Comparison of ENCODE assay signal across 11 mouse cellular contexts in genomic region chr15:85975746-85976145, GRCm38 (mm10). TPM values are rescaled to one million over a fixed set of nuclear protein-coding genes. Genes with fewer than 3 reads are reported as not detected.
DNase-seq lines count a peak whose midpoint lies in the region; ATAC-seq lines count a peak whose summit lies in the region.
"Had no signal": no experiment of that assay in that cellular context is flagged by ENCODE, and none has a peak within 500 bp of the region (broad histone marks: within the 10 kb centered on the region; RNA-seq: fewer than 3 reads in every experiment).

No protein-coding gene starts in this region.

- no peak overlapping the region for H3K27ac ChIP-seq in neural tube, embryonic 12.5 days
- H3K27ac ChIP-seq in hindbrain, embryonic 16.5 days (ENCODE audit: low read depth, low read length), result peak overlapping the region; percentile 29; the same call in 1 of the 2 replicates
- H3K27ac ChIP-seq: stomach, postnatal 0 days had no signal

- H3K36me3 ChIP-seq in neural tube, embryonic 12.5 days, result peaks cover 9% of the 10 kb centered on the region; the same call in 1 of the 2 replicates
- no peaks in the 10 kb centered on the region for H3K36me3 ChIP-seq in hindbrain, embryonic 16.5 days (ENCODE audit: control insufficient read depth, insufficient read depth, low read length)
- H3K36me3 ChIP-seq: limb, embryonic 15.5 days had no signal

- no peaks in the 10 kb centered on the region for H3K27me3 ChIP-seq in neural tube, embryonic 12.5 days (replicated peaks)
- no peaks in the 10 kb centered on the region for H3K27me3 ChIP-seq in hindbrain, embryonic 16.5 days (replicated peaks; ENCODE audit: control insufficient read depth, insufficient read depth, low read length)
- H3K27me3 ChIP-seq: limb, embryonic 15.5 days had no signal

- H3K9ac ChIP-seq in neural tube, embryonic 12.5 days, result no peak overlapping the region
- no peak overlapping the region for H3K9ac ChIP-seq in hindbrain, embryonic 16.5 days (ENCODE audit: low read depth, low read length)
- H3K9ac ChIP-seq: limb, embryonic 15.5 days had no signal

- H3K4me1 ChIP-seq in neural tube, embryonic 12.5 days, result peaks cover 31% of the 10 kb centered on the region
- H3K4me1 ChIP-seq in hindbrain, embryonic 16.5 days (ENCODE audit: control insufficient read depth, insufficient read depth, low read depth, low read length), result peaks cover 20% of the 10 kb centered on the region

- no peaks in the 10 kb centered on the region for H3K9me3 ChIP-seq in neural tube, embryonic 12.5 days
- no peaks in the 10 kb centered on the region for H3K9me3 ChIP-seq in hindbrain, embryonic 16.5 days (ENCODE audit: control insufficient read depth, low read length)
- H3K9me3 ChIP-seq: limb, embryonic 15.5 days had no signal

- peak overlapping the region; percentile 23; the same call in 1 of the 2 replicates for H3K4me2 ChIP-seq in neural tube, embryonic 12.5 days (replicated peaks)
- 0 out of 2 replicates have a peak overlapping the region, but pooled peaks have one; percentile 4 for H3K4me2 ChIP-seq in hindbrain, embryonic 16.5 days (ENCODE audit: low read length)
- H3K4me2 ChIP-seq: limb, embryonic 15.5 days had no signal

- intact Hi-C loops in heart, postnatal 14 days (cut with DNase I), result no loop called here

- WGBS in neural tube, embryonic 12.5 days, result 34% methylated on average over 16 of the region's 16 CpGs
- WGBS in hindbrain, embryonic 16.5 days, result 27% methylated on average over 16 of the region's 16 CpGs

- ATAC-seq in cerebellum, adult (ENCODE audit: insufficient number of reproducible peaks, low FRiP score, low TSS enrichment), result no peak
- no peak for ATAC-seq in neural tube, embryonic 12.5 days (ENCODE audit: low FRiP score, low read depth)
- no peak for ATAC-seq in hindbrain, embryonic 16.5 days
- no peak for ATAC-seq in inflammation-experienced regulatory T-cells, adult 6 months
- ATAC-seq: intestine, embryonic 16.5 days had no signal

- no peak overlapping the region for H3K4me3 ChIP-seq in neural tube, embryonic 12.5 days
- H3K4me3 ChIP-seq in hindbrain, embryonic 16.5 days (ENCODE audit: low read length), result no peak overlapping the region
- H3K4me3 ChIP-seq: limb, embryonic 15.5 days had no signal

- DNase-seq in cerebellum, postnatal 36 days, result peak; percentile 21 to 37
- DNase-seq in neural tube, embryonic 10.5 days (ENCODE audit: extremely low spot score, low spot score), result no peak
- DNase-seq in ovary, postnatal 14 days (ENCODE audit: low spot score), result no peak
- no peak for DNase-seq in heart, postnatal 14 days

RNA-seq across cellular contexts. Expression of gene Celsr1, which starts 57.8 kb away (rescaled TPM):
- 3.6 TPM in 2 replicates for polyA plus RNA-seq in neural tube, embryonic 12.5 days (2016; fragmentation: Nextera tagmentation; extraction: Ambion mirVana)
- 0.76 and 1.2 TPM in 2 replicates for polyA plus RNA-seq in hindbrain, embryonic 16.5 days (2015; fragmentation: Nextera tagmentation; extraction: Ambion mirVana)
- polyA plus RNA-seq in inflammation-experienced regulatory T-cells, adult 6 months (2017; shearing (Covaris generic)), result 1 to 10 TPM; 4.4 to 5.0 (median 4.7) TPM
- 10 to 100 TPM in 1 of 2 experiments, 1 to 10 TPM in 1; 10.0 to 11.5 TPM for total RNA-seq in heart, postnatal 14 days (2021)

Comparison
In these comparisons a context has a peak if more than half of its experiments do, and no peak if none do; other contexts are left out.
1. DNase-seq: peak in cerebellum, postnatal 36 days (2 of 2); none in neural tube, embryonic 10.5 days (single experiment), ovary, postnatal 14 days (single experiment) and heart, postnatal 14 days (0 of 2).